Mouse (Mus musculus): ENCODE data around the gene Tex46. TPM values are rescaled to one million over a fixed set of nuclear protein-coding genes. Genes with fewer than 3 reads are reported as not detected.
A peak's percentile ranks its signal among the peaks of the same experiment; 100 is the strongest.

Tex46 gene
- total RNA-seq, 2 experiments from 2014 or later: not detected

- no peak for DNase-seq
- intact Hi-C loops (cut with DNase I): no loop called here
Observed at GRCm38 (mm10) chr4:136626590-136626989, 16.4 kb downstream of the Tex46 start.

- DNase-seq: peak; percentile 79
- intact Hi-C loops (cut with DNase I): no loop called here
Observed at GRCm38 (mm10) chr4:136631237-136631994, 21.2 kb downstream of the Tex46 start.

- intact Hi-C loops (cut with DNase I): no loop called here
- DNase-seq: no peak
Observed at GRCm38 (mm10) chr4:136635995-136636394, 25.8 kb downstream of the Tex46 start.

GRCm38 (mm10) chr4:136636511-136636910 lies 26.3 kb downstream of the Tex46 start:
- intact Hi-C loops (cut with DNase I): no loop called here
- no peak for DNase-seq

- no peak for DNase-seq
- intact Hi-C loops (cut with DNase I): no loop called here
Observed at GRCm38 (mm10) chr4:136636983-136637562, 26.8 kb downstream of the Tex46 start.

- intact Hi-C loops (cut with DNase I): no loop called here
- DNase-seq: peak; percentile 81
Observed at GRCm38 (mm10) chr4:136637563-136638229, 27.5 kb downstream of the Tex46 start.

- intact Hi-C loops (cut with DNase I): no loop called here
- DNase-seq: no peak
Observed at GRCm38 (mm10) chr4:136638230-136638750, 28.1 kb downstream of the Tex46 start.

GRCm38 (mm10) chr4:136638890-136639289 lies 28.7 kb downstream of the Tex46 start:
- no peak for DNase-seq
- intact Hi-C loops (cut with DNase I): no loop called here

- intact Hi-C loops (cut with DNase I): no loop called here
Observed at GRCm38 (mm10) chr4:136648922-136649479, 38.8 kb downstream of the Tex46 start.

GRCm38 (mm10) chr4:136649480-136650196 lies 39.4 kb downstream of the Tex46 start:
- intact Hi-C loops (cut with DNase I): loop anchor here (10.0 kb wide), 1 partner anchor 425 kb away; no protein-coding TSS in a partner anchor
- DNase-seq: peak; percentile 60

More at GRCm38 (mm10) chr4:136648922-136649479, 38.8 kb downstream of the Tex46 start:
- DNase-seq: peak; percentile 92

GRCm38 (mm10) chr4:136650261-136650660 lies 40.0 kb downstream of the Tex46 start:
- DNase-seq: no peak
- intact Hi-C loops (cut with DNase I): loop anchor here (10.0 kb wide), 1 partner anchor 425 kb away; no protein-coding TSS in a partner anchor

GRCm38 (mm10) chr4:136651357-136651811 lies 41.1 kb downstream of the Tex46 start:
- peak; percentile 63 for DNase-seq
- intact Hi-C loops (cut with DNase I): loop anchor here (10.0 kb wide), 1 partner anchor 423 kb away; no protein-coding TSS in a partner anchor

- intact Hi-C loops (cut with DNase I): loop anchor here (10.0 kb wide), 1 partner anchor 423 kb away; no protein-coding TSS in a partner anchor
Observed at GRCm38 (mm10) chr4:136651882-136652527, 41.8 kb downstream of the Tex46 start.

GRCm38 (mm10) chr4:136652528-136652910 lies 42.3 kb downstream of the Tex46 start:
- peak; percentile 93 for DNase-seq
- intact Hi-C loops (cut with DNase I): loop anchor here (10.0 kb wide), 1 partner anchor 422 kb away; no protein-coding TSS in a partner anchor

More at GRCm38 (mm10) chr4:136651882-136652527, 41.8 kb downstream of the Tex46 start:
- peak; percentile 86 for DNase-seq

- no peak for DNase-seq
- intact Hi-C loops (cut with DNase I): loop anchor here (10.0 kb wide), 1 partner anchor 422 kb away; no protein-coding TSS in a partner anchor
Observed at GRCm38 (mm10) chr4:136653019-136653418, 42.8 kb downstream of the Tex46 start.

- no peak for DNase-seq
- intact Hi-C loops (cut with DNase I): loop anchor here (10.0 kb wide), 1 partner anchor 421 kb away; no protein-coding TSS in a partner anchor
Observed at GRCm38 (mm10) chr4:136653692-136654234, 43.5 kb downstream of the Tex46 start.

- intact Hi-C loops (cut with DNase I): loop anchor here (10.0 kb wide), 1 partner anchor 417 kb away; no protein-coding TSS in a partner anchor
- DNase-seq: no peak
Observed at GRCm38 (mm10) chr4:136657914-136658313, 47.7 kb downstream of the Tex46 start.
